Mouse (Mus musculus) lung, postnatal 14 days (tissue): ENCODE data around the gene Olfr566.

Experiments
- DNase-seq: peaks from one replicate; pipeline ENCODE4 v3.0.0; 2021

Olfr566 gene

GRCm38 (mm10) chr7:102858665-102859064, at the start of gene Olfr566:
Gene Olfr566, minus strand, starts transcription at chr7:102858765.
- DNase-seq: no peak

GRCm38 (mm10) chr7:102890782-102891181, 32.2 kb upstream of the Olfr566 start, which contains the start of gene Olfr569:
Gene Olfr569, minus strand, starts transcription at chr7:102890882.
- DNase-seq: no peak

- no peak for DNase-seq
Measured at GRCm38 (mm10) chr7:102876822-102877221, 18.3 kb upstream of the Olfr566 start, which contains the start of gene Olfr568. Gene Olfr568, plus strand, starts transcription at chr7:102877122.

- no peak for DNase-seq
Measured at GRCm38 (mm10) chr7:102855807-102856206, 2.8 kb downstream of the Olfr566 start.
